Mouse (Mus musculus) forebrain, embryonic 14.5 days (tissue): Measurements from ENCODE around the gene Cpe. TPM values are rescaled to one million over a fixed set of nuclear protein-coding genes. Genes with fewer than 3 reads are reported as not detected.

Experiments used
- ATAC-seq: fragments of 200-750 bp; cut with Nextera tagmentation; 2 replicates; pipeline ENCODE4 v1.8.0; 2017; ENCODE audit warnings: mild to moderate bottlenecking, moderate library complexity
- DNase-seq: peaks from one replicate; pipeline ENCODE4 v3.0.0-alpha.2; 2015; ENCODE audit warnings: low spot score
- H3K27ac ChIP-seq: fragments of 300-500 bp; sonication (generic); 2 replicates; pipeline ENCODE4 v1.5.1; 2014; ENCODE audit warnings: low read depth, mild to moderate bottlenecking, control low read depth, low read length, moderate library complexity
- H3K27me3 ChIP-seq: fragments of 300-500 bp; sonication (generic); replicated peaks from 2 replicates; pipeline ENCODE4 v1.6.1; 2014; ENCODE audit warnings: low read length, control low read depth, mixed read lengths; ENCODE audit not compliant: control insufficient read depth, insufficient read depth
- H3K36me3 ChIP-seq: fragments of 300-500 bp; sonication (generic); 2 replicates; pipeline ENCODE4 v1.6.1; 2014; ENCODE audit warnings: low read length, control low read depth; ENCODE audit not compliant: control insufficient read depth, insufficient read depth
- H3K4me1 ChIP-seq: fragments of 300-500 bp; sonication (generic); 2 replicates; pipeline ENCODE4 v1.6.1; 2014; ENCODE audit warnings: antibody characterized with exemption, low read length, control low read depth; ENCODE audit not compliant: control insufficient read depth, insufficient read depth
- H3K4me2 ChIP-seq: fragments of 300-500 bp; sonication (generic); 2 replicates; pipeline ENCODE4 v1.6.1; 2014; ENCODE audit warnings: mild to moderate bottlenecking, control low read depth, low read length
- H3K4me3 ChIP-seq: fragments of 300-500 bp; sonication (generic); 2 replicates; pipeline ENCODE4 v1.5.1; 2014; ENCODE audit warnings: low read depth, low read length, control low read depth
- H3K9ac ChIP-seq: fragments of 300-500 bp; sonication (generic); 2 replicates; pipeline ENCODE4 v1.6.1; 2014; ENCODE audit warnings: mild to moderate bottlenecking, low read length, control low read depth, moderate library complexity
- H3K9me3 ChIP-seq: fragments of 300-500 bp; sonication (generic); replicated peaks from 2 replicates; pipeline ENCODE4 v1.6.1; 2016; ENCODE audit warnings: low read length, control low read depth, mixed read lengths; ENCODE audit not compliant: control insufficient read depth
- WGBS: fragments of 180-500 bp; shearing (Covaris S2); extraction: QIAGEN DNeasy Blood & Tissue Kit; methylation state at CpG from one replicate; pipeline ENCODE4 v1.1.7; 2014; 5-methylcytosine and 5-hydroxymethylcytosine counted together
- polyA plus RNA-seq: library from polyadenylated mRNA; unstranded; fragments of >200 nt; fragmentation: Nextera tagmentation; extraction: Ambion mirVana; gene quantifications from 2 replicates; pipeline ENCODE4 v1.2.1, GENCODE M21; 2014

Gene Cpe
- polyA plus RNA-seq, 1 experiment from 2014 or later: 438 TPM

DNA sequence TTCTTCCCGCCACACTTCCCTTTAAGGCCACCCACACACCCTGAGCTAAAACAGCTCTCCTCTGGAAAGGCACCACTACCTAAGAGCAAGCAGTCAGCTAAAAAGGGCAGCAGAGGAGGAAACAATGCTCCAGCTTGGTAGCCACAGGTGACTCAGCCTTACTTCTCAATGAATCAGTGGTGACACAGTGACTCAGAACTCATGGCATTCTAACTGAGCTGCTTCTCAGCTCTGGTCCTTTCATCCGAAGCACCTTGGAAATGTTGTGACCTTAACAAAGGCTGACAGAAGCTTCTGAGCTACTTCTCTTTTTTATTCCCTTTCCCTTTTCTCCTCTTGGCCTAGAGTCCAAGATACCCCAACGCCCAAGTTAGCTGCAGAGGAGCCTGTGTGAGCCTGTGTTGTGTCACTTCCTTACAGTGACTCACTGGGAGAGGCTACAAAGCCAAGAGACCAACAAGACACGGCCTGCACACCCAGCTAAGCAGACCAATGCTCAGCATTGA is 33.4 kb upstream of the Cpe start:
- Histone ChIP-seq H3K27me3 (no peaks in the 10 kb centered on the region), H3K27ac (no peak overlapping the region), H3K9me3 (no peaks in the 10 kb centered on the region), H3K4me1 (peaks cover 5% of the 10 kb centered on the region; the same call in 1 of the 2 replicates), H3K4me2 (no peak overlapping the region), H3K9ac (no peak overlapping the region), H3K4me3 (no peak overlapping the region), H3K36me3 (peaks cover 73% of the 10 kb centered on the region)
- 90% methylated on average over 4 of the region's 4 CpGs for WGBS
- ATAC-seq (no peak), DNase-seq (no peak)

DNA sequence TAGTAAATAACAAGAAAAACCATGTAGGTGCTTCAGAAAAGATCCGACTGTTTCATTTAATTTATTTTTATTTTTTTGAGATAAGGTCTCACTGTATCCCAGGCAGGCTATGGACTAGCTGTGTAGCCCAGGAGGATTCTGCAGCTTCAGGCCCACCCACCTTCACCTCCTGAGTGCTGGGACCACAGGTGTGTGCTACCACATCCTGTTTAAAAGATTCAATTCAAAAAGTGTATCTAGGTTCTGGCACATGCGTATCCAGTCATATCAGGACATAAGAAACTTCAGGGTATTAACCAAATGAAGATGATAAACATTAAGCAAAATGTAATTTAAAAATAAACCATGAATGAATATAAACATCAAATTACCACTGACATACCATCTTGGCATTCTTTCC is 30.4 kb upstream of the Cpe start:
- H3K9me3 ChIP-seq: no peaks in the 10 kb centered on the region
- DNase-seq (no peak), ATAC-seq (no peak)
- no peaks in the 10 kb centered on the region for H3K27me3 ChIP-seq
- no peak overlapping the region for H3K27ac ChIP-seq
- no peak overlapping the region for H3K9ac ChIP-seq
- no peaks in the 10 kb centered on the region for H3K4me1 ChIP-seq
- H3K4me3 ChIP-seq: no peak overlapping the region
- H3K4me2 ChIP-seq: no peak overlapping the region
- peaks cover 89% of the 10 kb centered on the region for H3K36me3 ChIP-seq
- WGBS: 92% methylated on average over 2 of the region's 2 CpGs

DNA sequence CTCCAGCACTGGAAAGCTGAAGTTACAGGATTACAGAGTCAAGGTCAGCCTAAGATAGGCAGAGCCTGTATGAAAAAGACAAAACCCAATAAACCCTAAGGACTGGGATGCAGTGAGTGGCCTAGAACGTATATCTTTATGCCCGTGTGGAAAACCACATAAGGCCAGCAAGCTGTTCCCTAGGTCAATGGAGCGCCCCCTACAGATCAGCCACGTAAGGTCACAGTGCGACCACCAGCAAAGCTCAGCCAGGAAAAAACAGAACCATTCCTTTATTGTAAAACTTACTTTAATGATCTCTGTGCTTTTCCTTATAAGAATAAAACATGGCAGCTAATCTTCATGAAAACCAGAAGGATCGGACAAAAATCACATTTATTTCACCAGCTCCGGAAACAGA is 25.0 kb upstream of the Cpe start:
- no peaks in the 10 kb centered on the region for H3K27me3 ChIP-seq
- 84% methylated on average over 7 of the region's 7 CpGs for WGBS
- H3K4me3 ChIP-seq: no peak overlapping the region
- no peaks in the 10 kb centered on the region for H3K9me3 ChIP-seq
- no peak overlapping the region for H3K27ac ChIP-seq
- no peak overlapping the region for H3K4me2 ChIP-seq
- no peaks in the 10 kb centered on the region for H3K4me1 ChIP-seq
- no peak overlapping the region for H3K9ac ChIP-seq
- H3K36me3 ChIP-seq: peaks cover 69% of the 10 kb centered on the region
- DNase-seq (no peak), ATAC-seq (no peak)

DNA sequence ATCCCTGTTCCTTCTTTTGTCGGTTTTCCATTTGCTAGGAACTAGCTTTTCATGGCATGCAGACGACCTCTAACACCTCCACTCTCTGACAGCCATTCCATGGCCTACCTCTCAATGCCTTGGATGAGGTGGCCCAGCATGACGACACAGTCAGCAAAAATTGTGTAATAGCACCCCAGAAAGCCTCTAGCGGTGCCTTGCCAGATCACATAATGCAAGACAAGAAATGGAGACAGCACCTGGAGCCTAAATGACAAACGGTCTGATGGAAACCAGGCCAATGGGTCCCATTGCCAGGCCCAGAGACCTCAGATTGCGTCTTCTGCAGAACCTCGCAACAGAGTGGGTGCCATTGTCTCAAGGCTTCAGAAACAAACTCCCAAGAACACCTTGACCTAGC is 19.6 kb upstream of the Cpe start:
- 93% methylated on average over 7 of the region's 7 CpGs for whole genome bisulfite sequencing
- no peak overlapping the region for H3K4me3 ChIP-seq
- no peak for ATAC-seq

DNA sequence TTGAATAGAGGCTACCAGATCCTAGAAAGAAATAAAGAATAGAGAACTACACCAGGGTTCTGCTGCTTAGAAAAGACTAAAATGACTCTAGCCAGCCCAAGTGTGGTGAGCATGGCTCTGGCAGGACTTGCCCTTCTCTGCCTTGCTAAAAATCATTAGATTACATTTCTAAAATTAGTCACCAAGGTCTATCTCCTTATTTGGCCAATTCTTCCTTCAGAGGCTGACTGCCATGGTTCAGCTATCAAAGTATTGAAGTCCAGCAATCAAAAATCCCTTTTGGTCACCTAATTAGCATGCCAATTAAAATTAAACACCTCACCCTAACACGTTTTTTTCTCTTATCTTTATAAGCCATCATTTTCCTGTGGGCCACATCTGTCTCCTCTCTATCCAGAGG is 18.7 kb upstream of the Cpe start:
- no peak overlapping the region for H3K4me3 ChIP-seq
- H3K27me3 ChIP-seq: no peaks in the 10 kb centered on the region
- DNase-seq (no peak), ATAC-seq (no peak)
- H3K27ac ChIP-seq: no peak overlapping the region
- H3K4me2 ChIP-seq: no peak overlapping the region
- no peaks in the 10 kb centered on the region for H3K4me1 ChIP-seq
- H3K36me3 ChIP-seq: peaks cover 11% of the 10 kb centered on the region
- H3K9me3 ChIP-seq: no peaks in the 10 kb centered on the region
- H3K9ac ChIP-seq: no peak overlapping the region
- WGBS: 24% methylated on average over 1 of the region's 1 CpGs

More for the DNA sequence above, 19.6 kb upstream of the Cpe start:
- H3K36me3 ChIP-seq: peaks cover 20% of the 10 kb centered on the region
- no peak for DNase-seq
- no peak overlapping the region for H3K27ac ChIP-seq
- H3K9me3 ChIP-seq: no peaks in the 10 kb centered on the region
- H3K27me3 ChIP-seq: no peaks in the 10 kb centered on the region
- H3K4me2 ChIP-seq: no peak overlapping the region
- no peaks in the 10 kb centered on the region for H3K4me1 ChIP-seq
- no peak overlapping the region for H3K9ac ChIP-seq

DNA sequence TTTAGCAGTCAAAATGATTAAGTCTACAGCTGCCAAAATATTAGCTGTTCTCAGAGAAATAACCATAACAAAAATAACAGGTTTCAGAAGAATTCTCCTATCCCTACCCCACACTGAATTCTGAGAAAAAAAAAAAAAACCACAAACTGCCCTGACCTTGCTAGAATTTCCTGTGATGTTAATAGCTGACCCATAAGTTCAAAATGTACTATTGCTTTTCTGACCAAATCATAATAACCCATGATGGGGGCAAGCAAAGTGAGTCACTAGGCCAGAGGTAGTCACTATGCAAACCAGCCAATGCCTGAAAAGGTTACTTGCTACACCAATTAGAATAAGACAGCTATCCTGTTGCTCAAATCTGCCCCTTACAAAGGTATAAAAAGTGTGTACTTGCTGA is 14.6 kb upstream of the Cpe start:
- H3K9me3 ChIP-seq: no peaks in the 10 kb centered on the region
- ATAC-seq: no peak

DNA sequence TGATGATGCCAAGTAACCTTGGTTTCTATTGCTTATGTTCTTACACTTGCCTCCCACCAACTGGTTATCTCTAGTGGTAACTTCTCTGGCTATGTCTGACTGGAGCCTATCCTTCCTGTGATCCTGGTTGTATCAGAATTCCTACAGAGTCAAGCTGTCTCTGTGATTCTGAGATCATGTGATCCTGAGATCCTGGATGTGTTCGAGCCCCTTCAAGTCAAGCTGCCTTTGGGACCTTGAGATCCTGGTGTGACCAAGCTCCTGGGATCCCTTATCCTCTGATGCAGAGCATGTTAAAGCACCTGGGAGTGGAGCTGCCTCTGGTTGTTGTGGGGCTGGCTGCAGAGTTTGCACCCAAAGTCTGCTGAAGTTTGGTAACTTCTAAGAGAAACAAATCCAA is 10.3 kb upstream of the Cpe start:
- H3K36me3 ChIP-seq: no peaks in the 10 kb centered on the region
- no peak overlapping the region for H3K4me3 ChIP-seq
- WGBS: 84% methylated on average over 1 of the region's 1 CpGs
- no peaks in the 10 kb centered on the region for H3K4me1 ChIP-seq
- ATAC-seq (no peak), DNase-seq (no peak)
- H3K27me3 ChIP-seq: no peaks in the 10 kb centered on the region
- H3K9ac ChIP-seq: no peak overlapping the region
- H3K4me2 ChIP-seq: no peak overlapping the region
- no peaks in the 10 kb centered on the region for H3K9me3 ChIP-seq
- H3K27ac ChIP-seq: no peak overlapping the region

More for the DNA sequence above, 14.6 kb upstream of the Cpe start:
- Histone ChIP-seq H3K9ac (no peak overlapping the region), H3K4me3 (no peak overlapping the region), H3K4me1 (no peaks in the 10 kb centered on the region), H3K27me3 (no peaks in the 10 kb centered on the region), H3K4me2 (no peak overlapping the region), H3K36me3 (no peaks in the 10 kb centered on the region), H3K27ac (no peak overlapping the region)
- DNase-seq: no peak

DNA sequence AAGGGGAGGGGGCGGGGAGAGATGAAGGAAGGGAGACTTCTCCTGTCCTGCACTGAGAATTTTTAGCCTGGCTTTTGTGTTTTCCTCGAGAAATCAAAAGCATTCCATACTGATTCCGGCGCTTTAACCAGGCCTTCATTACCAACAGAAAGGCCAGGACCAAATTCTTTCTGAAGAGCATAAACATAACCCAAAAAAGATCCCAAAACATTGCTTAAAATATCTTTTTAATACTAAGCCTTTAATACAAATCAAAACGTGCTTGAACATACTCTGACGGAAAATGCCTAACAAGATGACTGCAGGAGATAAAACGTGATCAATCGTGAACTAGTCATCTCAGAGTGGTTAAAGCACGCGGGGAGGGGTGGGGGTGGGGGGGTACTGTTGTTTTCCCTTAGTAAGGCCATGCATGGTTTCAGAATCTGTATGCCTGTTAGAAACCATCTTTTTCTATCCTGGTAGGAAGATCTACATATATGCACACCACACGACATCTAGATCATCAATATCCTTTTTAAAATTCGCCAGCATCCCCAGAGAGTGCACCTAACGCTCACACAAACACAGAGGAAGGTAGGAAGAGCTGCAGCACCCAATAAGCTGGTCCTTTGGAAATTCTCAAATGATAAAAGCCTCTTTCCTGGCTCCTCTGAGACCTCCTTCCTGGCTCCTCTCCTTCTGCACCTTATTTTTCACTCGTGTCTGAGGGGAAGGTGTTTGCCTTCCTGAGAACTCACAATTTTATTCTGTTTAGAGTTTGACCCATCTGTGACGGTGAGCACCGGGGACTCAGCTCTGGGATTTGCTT is 1.1 kb downstream of the Cpe start:
- peak overlapping the region; percentile 99 for H3K27ac ChIP-seq
- no peaks in the 10 kb centered on the region for H3K36me3 ChIP-seq
- H3K9me3 ChIP-seq: no peaks in the 10 kb centered on the region
- peaks cover 22% of the 10 kb centered on the region for H3K4me1 ChIP-seq
- H3K9ac ChIP-seq: peak overlapping the region; percentile 98
- 3% methylated on average over 16 of the region's 16 CpGs for WGBS
- DNase-seq (peak; percentile 41), ATAC-seq (peak; percentile 11; the same call in 1 of the 2 replicates)
- peak overlapping the region; percentile 77 for H3K4me3 ChIP-seq
- H3K27me3 ChIP-seq: no peaks in the 10 kb centered on the region
- peak overlapping the region; percentile 62 for H3K4me2 ChIP-seq

DNA sequence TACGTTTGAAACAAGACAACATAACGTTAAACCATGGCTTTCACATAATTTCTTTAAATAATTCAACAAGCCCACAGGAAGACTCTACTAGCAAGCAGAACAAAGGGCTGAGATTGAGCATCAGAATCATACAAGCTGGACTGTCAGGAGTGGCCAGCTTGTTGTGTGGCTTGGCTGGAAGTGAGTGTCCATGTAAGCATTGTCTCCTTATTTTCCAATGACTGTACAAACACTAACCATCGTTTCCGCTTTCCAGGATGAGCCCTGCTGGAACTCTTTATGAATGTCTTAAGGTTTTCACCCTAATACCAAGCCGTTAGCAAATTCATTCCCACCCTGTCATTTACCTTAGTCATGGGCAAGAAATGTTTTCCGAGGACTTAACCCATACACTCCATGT is 2.0 kb downstream of the Cpe start:
- 65% methylated on average over 6 of the region's 6 CpGs for WGBS

More for the DNA sequence above, 2.0 kb downstream of the Cpe start:
- peak overlapping the region; percentile 45 for H3K9ac ChIP-seq
- no peaks in the 10 kb centered on the region for H3K36me3 ChIP-seq
- no peak overlapping the region for H3K27ac ChIP-seq
- ATAC-seq (no peak), DNase-seq (no peak)
- peak overlapping the region; percentile 77 for H3K4me3 ChIP-seq
- no peaks in the 10 kb centered on the region for H3K27me3 ChIP-seq
- no peaks in the 10 kb centered on the region for H3K9me3 ChIP-seq
- peaks cover 22% of the 10 kb centered on the region for H3K4me1 ChIP-seq
- H3K4me2 ChIP-seq: peak overlapping the region; percentile 62
